Mouse (Mus musculus): ENCODE measurements at regions not wholly inside any gene's neighbourhood (a gene's known extent, or its start where the extent isn't known, plus 50 kb on each side); places are given as distances from the start of the nearest gene placed in this dataset.

GRCm38 (mm10) chr10:124945257-124945656 is 444.0 kb downstream of the Slc16a7 start:
- Histone ChIP-seq H3K4me3 (ENCODE audit: low read depth, low read length) (no peak overlapping the region), H3K4me1 (ENCODE audit: control insufficient read depth, insufficient read depth, low read length) (no peaks in the 10 kb centered on the region), H3K27me3 (ENCODE audit: control insufficient read depth, insufficient read depth, low read length, poor library complexity, severe bottlenecking) (no peaks in the 10 kb centered on the region), H3K27ac (ENCODE audit: insufficient read depth, low read length) (no peak overlapping the region), H3K9ac (ENCODE audit: low read depth, poor library complexity, severe bottlenecking) (no peak overlapping the region), H3K9me3 (replicated peaks; ENCODE audit: control insufficient read depth, insufficient read depth, low read length, poor library complexity, severe bottlenecking) (no peaks in the 10 kb centered on the region), H3K36me3 (ENCODE audit: control insufficient read depth, insufficient read depth, low read length, poor library complexity, severe bottlenecking) (no peaks in the 10 kb centered on the region)
- TF ChIP-seq EP300 (IDR thresholded peaks at IDR 0.05; ENCODE audit: insufficient read depth, low read depth, low read length) = no peak

- Histone ChIP-seq H3K4me3 (ENCODE audit: low read depth, low read length) (no peak overlapping the region), H3K27ac (ENCODE audit: insufficient read depth, low read length) (no peak overlapping the region), H3K9ac (ENCODE audit: low read depth, poor library complexity, severe bottlenecking) (no peak overlapping the region), H3K4me1 (ENCODE audit: control insufficient read depth, insufficient read depth, low read length) (no peaks in the 10 kb centered on the region), H3K9me3 (replicated peaks; ENCODE audit: control insufficient read depth, insufficient read depth, low read length, poor library complexity, severe bottlenecking) (no peaks in the 10 kb centered on the region), H3K27me3 (ENCODE audit: control insufficient read depth, insufficient read depth, low read length, poor library complexity, severe bottlenecking) (no peaks in the 10 kb centered on the region), H3K36me3 (ENCODE audit: control insufficient read depth, insufficient read depth, low read length, poor library complexity, severe bottlenecking) (no peaks in the 10 kb centered on the region)
- TF ChIP-seq POLR2A (IDR thresholded peaks at IDR 0.05; ENCODE audit: insufficient read depth, low read length) (no peak), CTCF (IDR thresholded peaks at IDR 0.05; ENCODE audit: low read depth, low read length) (peak; percentile 59)
These were observed 447.1 kb downstream of the Slc16a7 start for GRCm38 (mm10) chr10:124942214-124942613.

- no peak overlapping the region for H3K4me3 ChIP-seq (ENCODE audit: low read depth, low read length)
- H3K36me3 ChIP-seq (ENCODE audit: control insufficient read depth, insufficient read depth, low read length, poor library complexity, severe bottlenecking) = no peaks in the 10 kb centered on the region
- H3K27me3 ChIP-seq (ENCODE audit: control insufficient read depth, insufficient read depth, low read length, poor library complexity, severe bottlenecking) = no peaks in the 10 kb centered on the region
- H3K9me3 ChIP-seq (replicated peaks; ENCODE audit: control insufficient read depth, insufficient read depth, low read length, poor library complexity, severe bottlenecking) = no peaks in the 10 kb centered on the region
- H3K9ac ChIP-seq (ENCODE audit: low read depth, poor library complexity, severe bottlenecking) = no peak overlapping the region
- H3K4me1 ChIP-seq (ENCODE audit: control insufficient read depth, insufficient read depth, low read length) = no peaks in the 10 kb centered on the region
- H3K27ac ChIP-seq (ENCODE audit: insufficient read depth, low read length) = no peak overlapping the region
- TF ChIP-seq EP300 (IDR thresholded peaks at IDR 0.05; ENCODE audit: insufficient read depth, low read depth, low read length) = no peak
- TF ChIP-seq POLR2A (IDR thresholded peaks at IDR 0.05; ENCODE audit: insufficient read depth, low read length) = no peak
- no peak for TF ChIP-seq CTCF (IDR thresholded peaks at IDR 0.05; ENCODE audit: low read depth, low read length)
These were observed 462.0 kb downstream of the Slc16a7 start for GRCm38 (mm10) chr10:124927218-124927617.

GRCm38 (mm10) chr10:124900044-124900443 is 489.2 kb downstream of the Slc16a7 start:
- no peaks in the 10 kb centered on the region; the same call in 1 of the 2 replicates for H3K27me3 ChIP-seq (ENCODE audit: control insufficient read depth, insufficient read depth, low read length, poor library complexity, severe bottlenecking)
- no peak overlapping the region for H3K9ac ChIP-seq (ENCODE audit: low read depth, poor library complexity, severe bottlenecking)
- H3K4me3 ChIP-seq (ENCODE audit: low read depth, low read length) = no peak overlapping the region
- no peak for TF ChIP-seq EP300 (IDR thresholded peaks at IDR 0.05; ENCODE audit: insufficient read depth, low read depth, low read length)
- TF ChIP-seq CTCF (IDR thresholded peaks at IDR 0.05; ENCODE audit: low read depth, low read length) = no peak
- no peak for TF ChIP-seq POLR2A (IDR thresholded peaks at IDR 0.05; ENCODE audit: insufficient read depth, low read length)
- no peaks in the 10 kb centered on the region for H3K36me3 ChIP-seq (ENCODE audit: control insufficient read depth, insufficient read depth, low read length, poor library complexity, severe bottlenecking)
- H3K27ac ChIP-seq (ENCODE audit: insufficient read depth, low read length) = no peak overlapping the region
- H3K9me3 ChIP-seq (replicated peaks; ENCODE audit: control insufficient read depth, insufficient read depth, low read length, poor library complexity, severe bottlenecking) = no peaks in the 10 kb centered on the region
- H3K4me1 ChIP-seq (ENCODE audit: control insufficient read depth, insufficient read depth, low read length) = no peaks in the 10 kb centered on the region

- H3K36me3 ChIP-seq (ENCODE audit: control insufficient read depth, insufficient read depth, low read length, poor library complexity, severe bottlenecking) = no peaks in the 10 kb centered on the region
- H3K9ac ChIP-seq (ENCODE audit: low read depth, poor library complexity, severe bottlenecking) = no peak overlapping the region
- H3K4me1 ChIP-seq (ENCODE audit: control insufficient read depth, insufficient read depth, low read length) = no peaks in the 10 kb centered on the region
- no peaks in the 10 kb centered on the region for H3K9me3 ChIP-seq (replicated peaks; ENCODE audit: control insufficient read depth, insufficient read depth, low read length, poor library complexity, severe bottlenecking)
- TF ChIP-seq CTCF (IDR thresholded peaks at IDR 0.05; ENCODE audit: low read depth, low read length) (no peak), POLR2A (IDR thresholded peaks at IDR 0.05; ENCODE audit: insufficient read depth, low read length) (no peak), EP300 (IDR thresholded peaks at IDR 0.05; ENCODE audit: insufficient read depth, low read depth, low read length) (no peak)
- H3K27me3 ChIP-seq (ENCODE audit: control insufficient read depth, insufficient read depth, low read length, poor library complexity, severe bottlenecking) = no peaks in the 10 kb centered on the region
- no peak overlapping the region for H3K27ac ChIP-seq (ENCODE audit: insufficient read depth, low read length)
- no peak overlapping the region for H3K4me3 ChIP-seq (ENCODE audit: low read depth, low read length)
These were observed 510.7 kb downstream of the Slc16a7 start for GRCm38 (mm10) chr10:124878525-124878924.

- no peaks in the 10 kb centered on the region for H3K9me3 ChIP-seq (replicated peaks; ENCODE audit: control insufficient read depth, insufficient read depth, low read length, poor library complexity, severe bottlenecking)
- H3K4me3 ChIP-seq (ENCODE audit: low read depth, low read length) = no peak overlapping the region
- TF ChIP-seq EP300 (IDR thresholded peaks at IDR 0.05; ENCODE audit: insufficient read depth, low read depth, low read length) (no peak), POLR2A (IDR thresholded peaks at IDR 0.05; ENCODE audit: insufficient read depth, low read length) (no peak), CTCF (IDR thresholded peaks at IDR 0.05; ENCODE audit: low read depth, low read length) (no peak)
- no peak overlapping the region for H3K9ac ChIP-seq (ENCODE audit: low read depth, poor library complexity, severe bottlenecking)
- H3K36me3 ChIP-seq (ENCODE audit: control insufficient read depth, insufficient read depth, low read length, poor library complexity, severe bottlenecking) = no peaks in the 10 kb centered on the region
- H3K4me1 ChIP-seq (ENCODE audit: control insufficient read depth, insufficient read depth, low read length) = no peaks in the 10 kb centered on the region
- H3K27me3 ChIP-seq (ENCODE audit: control insufficient read depth, insufficient read depth, low read length, poor library complexity, severe bottlenecking) = no peaks in the 10 kb centered on the region
- no peak overlapping the region for H3K27ac ChIP-seq (ENCODE audit: insufficient read depth, low read length)
These were observed 511.6 kb downstream of the Slc16a7 start for GRCm38 (mm10) chr10:124877706-124878105.

Data from ES-Bruce4 (cell line).